Mouse (Mus musculus) left cerebral cortex, adult 18-20 months (tissue): Measurements from ENCODE around the gene Rab37. TPM values are rescaled to one million over a fixed set of nuclear protein-coding genes. Genes with fewer than 3 reads are reported as not detected.

ENCODE experiments used
- DNase-seq, 2 experiments: peaks; one replicate each; pipeline ENCODE4 v3.0.0; 2021 to 2022; ENCODE audit warnings: low spot score in 2 of 2, mixed read lengths in 1 of 2
- total RNA-seq, 2 experiments: library from RNA; stranded (reverse); gene quantifications; 2 replicates each; pipeline ENCODE4 v1.2.3; 2021

Rab37 gene
- total RNA-seq, 2 experiments from 2014 or later, result 3.3 to 3.8 TPM

DNA sequence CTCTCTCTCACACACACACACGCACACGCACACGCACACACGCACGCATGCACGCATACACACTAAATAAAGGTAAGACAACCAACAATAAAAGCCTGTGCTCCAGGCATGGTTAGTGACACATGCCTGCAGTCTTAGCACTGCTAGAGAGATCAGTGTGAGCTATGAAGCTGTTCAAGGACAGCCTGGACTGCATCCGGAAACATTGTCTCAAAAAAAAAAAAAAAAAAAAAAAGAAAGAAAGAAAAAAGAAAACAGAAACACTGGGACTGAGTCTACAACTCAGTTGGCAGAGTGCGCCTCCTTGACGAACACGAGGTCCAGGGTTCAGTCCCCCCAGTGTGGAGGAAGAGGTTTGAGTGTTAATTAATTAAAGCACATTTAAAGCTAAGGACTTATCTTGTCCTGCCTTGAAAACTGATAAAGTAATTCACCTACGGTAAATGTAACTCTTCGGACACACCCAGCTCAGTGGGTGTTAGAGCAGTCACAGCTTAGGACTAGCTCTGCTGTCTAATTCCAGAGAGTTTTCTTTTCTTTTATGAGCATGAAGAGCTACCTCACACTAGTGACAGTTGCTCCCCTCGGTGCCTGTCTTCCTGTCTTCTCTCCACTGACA is 38.4 kb downstream of the Rab37 start:
- no peak for DNase-seq

DNA sequence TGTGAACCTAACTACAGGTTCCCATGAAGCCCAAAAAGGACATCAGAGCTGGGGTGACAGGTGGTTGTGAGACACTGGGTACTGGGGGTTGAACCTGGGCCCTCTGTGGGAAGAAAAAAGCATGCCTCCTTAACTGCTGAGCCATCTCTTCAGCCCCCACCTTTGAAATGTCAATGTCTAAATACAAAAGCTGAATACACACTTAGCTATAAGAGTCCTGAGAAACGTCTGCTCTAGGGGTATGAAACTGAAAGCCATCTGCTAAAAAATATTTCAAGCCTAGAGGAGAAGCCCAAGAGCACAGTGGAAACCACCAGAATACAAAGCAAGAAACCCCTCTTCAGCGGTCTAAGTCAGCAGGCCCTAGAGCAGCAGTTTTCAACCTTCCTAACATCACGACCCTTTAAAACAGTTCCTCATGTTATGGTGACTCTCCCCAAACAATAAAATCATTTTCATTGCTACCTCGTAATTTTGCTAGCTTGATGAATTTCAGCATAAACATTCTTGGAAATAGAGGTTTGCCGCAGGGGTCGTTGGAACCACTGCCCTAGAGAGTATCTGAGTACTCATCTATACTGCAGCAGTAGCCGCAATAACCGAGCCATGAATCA is 40.6 kb downstream of the Rab37 start:
- DNase-seq, result no peak

DNA sequence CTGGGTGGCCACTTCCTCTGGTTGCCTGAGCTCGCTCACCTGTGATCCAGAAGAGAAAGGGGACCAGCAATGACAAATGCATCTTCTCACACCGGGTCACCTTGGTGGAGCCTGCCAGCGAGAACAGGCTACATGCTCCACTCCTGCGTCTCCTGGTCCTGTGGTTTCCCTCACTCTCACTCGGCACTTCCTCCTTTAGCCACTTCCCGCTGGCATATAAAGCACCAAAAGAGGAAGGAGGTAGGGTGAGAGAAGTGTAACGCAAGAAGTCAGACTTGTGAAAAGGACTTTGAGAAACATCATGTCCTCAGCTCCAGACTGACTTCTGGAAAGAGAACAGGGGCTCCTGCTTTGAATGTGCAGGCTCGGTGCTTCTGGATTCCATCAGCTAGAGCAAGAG is 42.6 kb downstream of the Rab37 start, which contains the start of gene Cd300lf:
Cd300lf (minus strand) TSS at position 193 of the 400 bp plus-strand sequence.
- no peak for DNase-seq

DNA sequence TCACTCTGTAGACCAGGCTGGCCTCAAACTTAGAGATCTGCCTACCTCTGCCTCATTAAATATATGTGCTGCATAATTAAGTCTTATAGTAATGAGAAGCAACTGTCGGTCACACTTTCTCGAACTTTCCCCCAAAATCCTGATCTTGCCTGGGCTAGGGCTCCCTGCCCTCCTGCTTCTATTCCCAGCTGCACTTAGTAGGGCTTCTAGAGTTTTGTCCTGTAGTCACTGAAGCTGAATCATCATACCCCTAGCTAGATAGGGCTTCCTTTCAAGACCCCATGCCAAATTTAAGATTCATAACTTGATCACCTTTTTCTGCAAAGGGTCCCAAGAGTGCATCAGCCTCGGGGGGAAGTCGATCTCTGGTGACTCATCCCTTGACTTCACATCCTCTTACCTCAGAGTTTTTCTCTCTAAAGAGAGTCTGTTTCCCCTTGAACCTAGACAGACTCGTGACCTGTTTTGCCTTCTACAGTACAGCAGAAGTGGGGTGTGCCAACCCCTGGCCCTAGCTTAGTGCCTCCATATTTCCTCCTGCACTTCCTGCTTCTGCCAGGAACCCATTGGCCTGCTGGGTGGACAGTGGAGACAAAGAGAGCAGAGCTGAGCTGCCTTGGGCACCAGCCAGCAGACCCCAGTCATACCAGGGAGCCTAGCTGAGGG is 47.5 kb downstream of the Rab37 start:
- DNase-seq, result no peak

DNA sequence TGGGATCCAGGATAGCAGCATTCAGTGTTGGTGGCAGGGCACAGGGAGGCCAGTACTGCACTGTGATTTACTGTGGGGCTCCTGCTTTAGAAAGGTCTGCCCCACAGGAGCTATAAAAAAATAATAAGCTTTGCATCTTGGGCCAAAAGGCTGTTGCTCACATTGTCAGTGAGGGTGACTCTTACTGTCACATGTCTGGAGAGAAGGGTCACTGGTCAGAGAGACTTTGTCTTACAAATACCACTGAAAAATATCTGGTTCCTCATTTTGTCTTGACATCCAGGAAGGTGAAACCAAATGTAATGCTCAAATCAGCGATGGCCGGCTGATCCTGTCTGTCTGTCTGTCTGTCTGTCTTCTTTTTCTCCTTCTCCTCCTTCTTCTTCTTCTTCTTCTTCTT is 50.7 kb downstream of the Rab37 start:
- no peak for DNase-seq

DNA sequence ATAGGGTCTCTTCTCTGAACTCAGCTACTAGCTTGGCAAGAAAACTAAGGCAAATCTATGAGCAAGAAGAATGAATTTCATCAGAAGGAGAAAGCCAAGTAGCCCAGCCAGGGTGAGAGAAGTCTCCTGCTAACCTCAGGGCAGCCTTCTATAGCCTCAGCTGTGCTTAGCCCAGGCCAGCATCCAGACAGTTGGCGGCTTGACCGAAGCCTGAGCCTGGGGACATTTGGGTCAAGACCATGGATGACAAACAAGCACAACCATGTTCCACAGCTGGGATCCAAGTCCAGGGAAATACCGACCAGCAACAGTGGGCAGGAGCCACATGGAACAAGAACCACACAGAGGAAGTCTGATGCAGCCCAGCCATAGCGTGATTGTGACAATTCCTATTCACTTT is 56.6 kb downstream of the Rab37 start:
- no peak for DNase-seq

DNA sequence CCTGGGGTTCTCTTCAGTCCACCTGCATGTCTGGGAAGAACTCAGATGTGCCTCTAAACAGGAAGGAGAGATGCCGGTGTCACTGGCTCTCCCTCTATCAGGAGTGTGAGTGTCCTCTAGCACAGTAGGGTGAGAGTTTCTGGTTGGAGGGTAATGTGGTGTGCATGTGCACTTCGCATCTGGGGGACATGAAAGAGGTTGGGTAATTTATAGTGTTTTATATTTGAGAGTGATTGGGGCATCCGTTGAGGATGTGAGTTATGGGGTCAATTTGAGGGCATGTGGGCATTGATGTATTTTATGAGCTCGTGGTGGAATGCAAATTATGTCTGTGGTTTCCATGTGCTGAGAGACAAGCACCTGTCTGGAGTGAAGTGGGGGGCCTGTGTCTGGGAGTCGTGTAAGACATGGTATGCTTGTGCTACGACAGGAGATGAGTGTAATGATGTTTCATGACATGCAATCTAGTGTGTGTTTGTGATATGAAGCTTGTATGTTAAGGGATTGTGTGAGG is 59.6 kb downstream of the Rab37 start:
- no peak for DNase-seq

DNA sequence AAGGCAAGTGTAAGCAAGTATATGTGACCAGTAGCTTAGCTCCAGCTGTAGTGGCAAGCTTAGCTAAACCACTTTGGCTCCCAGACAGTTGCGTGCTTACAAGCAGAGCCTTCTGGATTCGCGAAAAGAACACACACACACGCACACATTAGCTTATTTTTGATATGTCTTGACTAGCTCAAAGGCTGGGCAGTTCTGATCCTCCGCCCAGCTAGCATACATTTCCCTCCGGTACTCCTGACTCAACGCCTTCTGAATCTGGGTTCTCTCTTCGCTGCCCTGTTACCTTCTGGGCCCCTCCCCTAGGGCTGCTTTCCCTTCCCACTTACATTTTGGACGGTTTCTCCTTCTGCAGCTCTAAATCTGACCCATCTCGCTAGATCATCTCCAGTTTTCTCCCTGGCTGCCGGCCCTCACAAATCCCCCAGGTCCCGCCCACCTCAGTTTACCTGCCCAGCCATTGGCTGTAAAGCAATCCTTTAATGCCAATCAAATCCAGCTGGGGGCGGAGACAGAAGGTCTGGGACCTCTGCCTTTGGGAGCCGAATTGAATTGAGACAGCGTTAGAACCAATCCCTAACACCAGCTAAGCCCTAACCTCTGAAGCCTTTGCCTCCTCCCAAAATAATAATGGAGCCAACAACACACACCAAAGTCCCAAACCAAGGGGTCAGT is 60.7 kb downstream of the Rab37 start:
- DNase-seq, result no peak

DNA sequence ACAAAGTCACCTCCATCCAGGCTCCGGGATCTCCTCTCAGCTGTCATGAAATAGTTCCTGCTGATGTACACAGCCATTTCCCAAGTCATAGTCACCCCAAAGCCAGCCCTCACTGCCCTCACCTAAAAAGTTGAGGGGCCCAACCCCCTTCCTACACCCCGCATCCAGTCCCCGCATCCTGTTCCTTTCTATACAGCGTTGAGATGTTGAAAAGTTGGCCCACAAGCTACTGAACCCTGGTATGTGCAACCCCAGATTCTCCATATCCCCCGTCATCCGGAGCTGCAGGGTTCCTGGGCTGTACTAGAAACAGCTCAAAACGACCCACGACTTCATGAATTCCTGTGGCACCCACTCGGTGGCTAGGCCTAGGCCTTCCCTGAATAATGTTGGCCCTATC is 61.9 kb downstream of the Rab37 start:
- DNase-seq, result no peak

DNA sequence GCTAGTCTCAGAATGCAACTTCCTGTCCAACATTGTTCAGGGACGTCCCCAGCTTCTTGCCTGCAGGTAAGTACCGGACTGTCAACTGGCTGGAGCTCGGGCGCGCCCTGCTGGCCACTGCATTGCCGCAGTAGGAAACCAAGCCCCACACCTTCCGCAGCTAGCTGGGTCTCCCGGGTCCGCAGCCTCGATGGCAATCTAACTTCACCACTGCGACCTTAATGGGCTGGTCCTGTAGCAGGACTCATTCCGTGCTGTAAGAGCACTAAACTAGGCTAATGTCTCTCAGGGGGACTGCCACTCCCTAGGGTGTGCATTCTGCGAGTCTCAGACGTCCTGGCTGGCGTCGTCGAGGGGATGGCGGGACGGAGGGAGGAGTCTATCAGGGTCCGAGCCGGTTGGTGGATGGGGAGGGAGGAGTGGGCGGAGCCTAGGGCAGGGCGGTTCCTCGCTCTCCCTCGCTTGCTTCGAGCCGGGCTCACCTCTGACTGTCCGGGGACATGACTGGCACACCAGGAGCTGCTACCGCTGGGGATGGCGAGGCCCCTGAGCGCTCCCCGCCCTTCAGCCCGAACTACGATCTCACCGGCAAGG is 62.6 kb downstream of the Rab37 start:
- peak; percentile 62 to 69 for DNase-seq

DNA sequence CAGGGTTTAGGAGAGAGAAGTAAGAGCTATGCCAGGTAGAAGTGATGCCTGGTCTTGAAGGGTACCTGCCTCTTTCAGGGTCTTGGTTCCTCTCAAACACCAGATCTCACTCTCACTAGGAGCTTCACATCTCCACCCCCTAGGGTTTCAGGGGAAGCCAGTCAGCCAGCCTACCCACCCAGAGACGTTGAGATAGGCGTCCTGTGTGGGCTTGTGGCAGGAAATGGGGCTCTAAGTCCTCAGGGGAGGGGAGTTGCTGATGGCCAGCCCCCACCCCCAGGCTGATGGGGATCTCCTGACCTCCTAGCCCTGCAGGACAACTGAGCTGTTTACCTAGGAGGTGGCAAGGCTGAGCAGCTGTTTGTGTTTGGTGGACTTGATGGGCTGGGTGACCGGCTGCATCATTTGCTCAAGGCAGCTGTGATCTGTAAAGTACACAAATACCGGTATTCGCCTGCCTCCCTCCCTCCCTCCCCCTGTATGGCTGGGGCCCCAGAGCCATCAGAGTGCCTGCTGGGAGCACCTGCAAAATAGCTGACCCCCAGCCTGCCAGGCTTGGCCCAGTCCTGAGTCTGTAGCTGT is 63.9 kb downstream of the Rab37 start:
- no peak for DNase-seq

DNA sequence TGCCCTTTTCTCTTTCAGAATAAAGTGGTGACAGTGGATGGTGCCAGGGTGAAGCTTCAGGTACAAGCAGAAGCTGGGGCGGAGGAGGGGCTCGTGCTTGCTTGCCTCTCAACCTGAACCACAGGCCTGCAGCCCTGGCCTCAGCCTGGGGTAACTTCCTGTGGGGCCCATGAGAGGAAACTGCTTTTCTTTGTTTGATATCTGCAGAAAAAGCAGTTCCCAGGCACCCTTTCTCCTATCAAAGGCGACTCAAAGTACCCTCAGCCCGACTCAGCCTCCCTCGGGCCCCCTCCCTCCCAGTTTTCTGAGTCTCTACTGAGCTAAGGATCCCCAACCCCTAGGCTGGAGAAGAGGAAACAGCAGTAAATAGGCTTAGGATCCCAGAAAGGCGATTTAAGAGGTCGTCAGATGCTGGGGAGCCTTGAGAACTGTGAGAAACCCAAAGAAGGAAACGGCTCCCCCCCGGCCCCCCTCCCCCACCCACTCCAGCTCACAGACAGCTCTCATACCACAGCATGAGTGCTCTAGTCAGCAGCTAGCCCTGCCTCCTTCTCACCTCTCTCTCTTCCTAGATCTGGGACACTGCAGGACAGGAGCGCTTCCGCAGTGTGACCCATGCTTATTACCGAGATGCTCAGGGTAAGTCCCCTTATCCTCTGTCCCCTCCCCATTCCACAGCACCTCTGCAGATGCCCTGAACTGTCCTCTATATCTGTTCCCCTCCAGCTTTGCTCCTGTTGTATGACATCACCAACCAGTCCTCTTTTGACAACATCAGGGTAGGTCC is 66.9 kb downstream of the Rab37 start:
- DNase-seq, result no peak

DNA sequence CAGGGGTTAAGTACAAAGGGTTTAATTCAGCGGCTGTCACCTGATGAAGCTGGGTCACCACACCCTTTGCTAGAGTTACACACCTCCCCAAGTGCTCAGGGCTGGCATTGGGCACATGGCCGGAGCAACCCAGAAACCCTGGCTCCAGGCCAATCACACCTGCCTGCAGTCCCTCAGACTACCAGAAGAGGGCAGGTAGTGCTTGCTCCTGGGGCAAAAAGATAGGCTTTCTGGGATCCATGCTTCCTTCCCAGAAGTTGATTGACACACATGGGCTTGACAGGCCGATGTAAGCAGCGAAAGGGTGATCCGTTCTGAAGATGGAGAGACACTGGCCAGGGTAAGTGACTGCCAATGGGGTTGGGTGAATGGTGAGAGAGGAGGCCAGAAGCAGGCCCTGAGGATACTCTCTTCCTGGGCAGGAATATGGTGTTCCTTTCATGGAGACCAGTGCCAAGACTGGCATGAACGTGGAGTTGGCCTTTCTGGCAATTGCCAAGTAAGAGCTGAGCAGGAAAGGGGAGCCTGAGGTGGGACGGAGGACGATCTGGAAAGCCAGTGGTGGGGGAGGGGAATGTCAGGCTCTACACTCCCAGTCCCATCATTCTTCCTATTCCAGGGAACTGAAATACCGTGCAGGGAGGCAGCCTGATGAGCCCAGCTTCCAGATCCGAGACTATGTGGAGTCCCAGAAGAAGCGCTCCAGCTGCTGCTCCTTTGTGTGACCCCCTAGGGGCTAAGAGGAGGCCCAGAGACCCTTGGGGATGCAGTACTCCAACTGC is 69.0 kb downstream of the Rab37 start:
- DNase-seq, result peak; percentile 44 to 51

DNA sequence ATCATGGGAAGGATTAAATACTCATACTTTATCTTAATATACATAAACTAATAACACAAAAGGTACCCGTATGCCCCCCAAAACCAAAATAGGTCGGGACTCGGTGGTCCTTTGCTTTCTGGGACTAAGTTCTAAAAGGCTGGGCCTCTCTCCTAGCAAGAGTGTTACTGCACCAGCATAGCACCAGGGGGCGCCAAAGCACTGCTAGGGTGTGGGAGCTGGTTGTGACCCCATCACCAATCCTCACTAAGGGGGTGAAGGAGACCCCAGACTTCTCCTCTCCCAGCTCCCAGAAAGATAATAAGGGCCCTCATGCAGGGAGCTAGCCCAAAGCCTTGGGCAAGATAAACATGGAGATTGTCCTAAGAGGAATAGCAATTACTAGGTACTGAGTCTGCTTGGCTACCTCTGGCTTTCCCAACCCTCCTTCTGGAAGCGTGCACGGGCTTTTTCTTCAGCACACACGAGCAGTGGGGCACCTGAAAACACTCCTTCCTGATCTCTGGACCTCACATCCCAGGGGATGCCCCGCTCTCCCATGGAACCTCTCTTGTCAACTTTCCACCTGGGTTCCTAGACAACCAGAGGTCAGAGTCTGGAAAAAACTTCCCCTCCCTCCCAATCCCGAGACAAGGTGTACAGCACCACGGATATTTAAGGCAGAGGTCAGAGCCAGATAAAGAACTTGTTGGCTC is 69.8 kb downstream of the Rab37 start:
- DNase-seq, result peak; percentile 45 to 68

DNA sequence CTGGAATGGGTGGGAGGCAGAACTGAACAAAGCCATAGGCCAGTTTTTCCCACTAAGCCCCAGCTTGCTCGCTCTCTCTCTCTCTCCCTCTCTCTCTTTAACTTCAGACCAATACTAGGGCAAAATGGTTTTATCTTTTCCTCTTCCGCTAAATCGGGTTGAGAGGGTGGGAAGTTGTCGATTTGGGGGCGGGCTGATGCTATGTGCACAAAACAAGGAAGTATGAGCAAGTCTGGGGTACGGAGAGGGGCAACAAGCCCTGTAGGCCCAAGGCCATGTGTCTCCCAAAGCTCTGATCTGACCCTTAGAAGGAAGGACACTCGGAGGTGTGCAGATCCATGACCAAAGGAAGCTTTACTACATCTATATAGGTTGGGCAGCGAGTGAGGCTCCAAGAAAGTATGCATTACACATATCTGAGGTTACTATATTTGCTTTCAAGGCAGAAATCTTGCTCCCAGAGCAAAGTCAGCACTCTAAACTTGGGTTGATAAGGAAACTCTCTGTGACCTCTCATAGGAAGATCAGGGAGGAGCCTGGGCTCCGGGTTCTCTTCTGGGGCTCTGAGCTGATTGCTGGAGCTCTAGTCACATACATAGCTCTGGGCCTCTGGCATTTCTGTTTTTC is 70.5 kb downstream of the Rab37 start:
- DNase-seq, result no peak

DNA sequence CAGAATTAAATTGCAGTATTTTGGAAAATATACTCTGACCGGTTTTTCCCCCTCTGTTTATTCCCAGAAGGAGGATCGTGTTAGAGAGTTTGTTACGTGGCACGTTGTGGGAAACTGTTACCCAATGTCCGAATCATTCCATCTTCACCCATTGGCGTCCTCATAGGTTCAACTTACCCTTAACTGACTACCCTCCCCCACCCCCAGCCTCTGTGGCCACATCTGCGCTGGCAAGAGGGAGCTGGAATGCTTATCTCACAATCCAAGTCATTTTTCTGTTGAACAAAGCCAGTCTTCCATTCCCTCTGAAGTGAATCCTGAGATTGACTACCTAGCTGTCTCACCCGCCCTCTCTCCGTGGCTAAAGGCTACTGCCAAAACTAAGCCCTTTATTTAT is 71.0 kb downstream of the Rab37 start:
- no peak for DNase-seq

DNA sequence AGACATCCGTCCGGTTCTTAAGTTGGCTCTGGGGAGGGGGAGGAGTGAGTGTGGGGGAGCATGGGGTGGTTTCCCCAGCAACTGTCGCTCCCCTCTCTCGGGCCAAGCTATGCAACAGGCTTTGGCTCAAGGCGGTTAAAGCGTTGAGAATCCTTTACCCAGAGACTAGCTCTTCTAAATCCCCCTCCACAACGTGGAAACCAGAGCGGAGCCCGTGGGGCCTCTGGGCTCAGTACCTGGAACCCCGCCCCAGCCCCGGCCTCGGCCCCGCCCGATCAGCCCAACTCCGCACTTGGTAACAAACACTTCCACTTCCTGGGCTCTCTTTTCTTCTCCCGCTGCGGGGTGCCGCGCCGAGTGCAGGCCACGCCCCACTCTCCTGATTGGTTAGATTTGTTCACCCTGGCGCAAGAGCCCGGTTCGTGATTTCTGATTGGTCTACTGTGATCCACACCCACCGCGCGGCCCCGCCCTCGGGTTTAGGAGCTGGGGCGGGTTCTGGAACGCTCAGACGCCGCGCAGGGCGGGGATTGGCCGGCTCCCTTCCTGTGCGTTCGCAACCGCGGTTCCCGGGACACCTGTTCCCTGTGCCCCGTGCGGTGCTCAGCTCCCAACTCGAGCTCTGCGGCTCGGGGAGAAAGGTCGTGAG is 71.7 kb downstream of the Rab37 start, which contains the start of gene Slc9a3r1:
Slc9a3r1 (plus strand) TSS at position 510 of the 649 bp plus-strand sequence.
- peak; percentile 84 to 89 for DNase-seq
